Mouse (Mus musculus) liver, embryonic 14.5 days (tissue): ENCODE data around the gene Creg1. TPM values are rescaled to one million over a fixed set of nuclear protein-coding genes. Genes with fewer than 3 reads are reported as not detected.

ENCODE experiments used
- ATAC-seq: fragments of 200-750 bp; cut with Nextera tagmentation; 2 replicates; pipeline ENCODE4 v1.8.0; 2017; ENCODE audit warnings: moderate number of reproducible peaks, mild to moderate bottlenecking, moderate library complexity; ENCODE audit not compliant: insufficient read depth
- DNase-seq, 3 experiments: peaks; one replicate each; pipeline ENCODE4 v3.0.0-alpha.2; 2012 to 2013; ENCODE audit warnings: low read depth in 3 of 3, low spot score in 3 of 3
- H3K27ac ChIP-seq: fragments of 300-500 bp; sonication (generic); 2 replicates; pipeline ENCODE4 v1.5.1; 2014; ENCODE audit warnings: moderate library complexity, mild to moderate bottlenecking, control low read depth, inconsistent platforms
- H3K27me3 ChIP-seq: fragments of 300-500 bp; sonication (generic); 2 replicates; pipeline ENCODE4 v1.6.1; 2014; ENCODE audit warnings: mild to moderate bottlenecking, low read length, moderate library complexity; ENCODE audit not compliant: control insufficient read depth, insufficient read depth
- H3K36me3 ChIP-seq: fragments of 300-500 bp; sonication (generic); replicated peaks from 2 replicates; pipeline ENCODE4 v1.6.1; 2014; ENCODE audit warnings: low read depth; ENCODE audit not compliant: control insufficient read depth, insufficient read depth
- H3K4me1 ChIP-seq, 2 experiments: fragments of 200-500 bp in 1 of 2; fragments of 300-500 bp in 1 of 2; sonication (generic) in 1 of 2; replicated peaks; 2 replicates each; pipeline ENCODE4 v1.6.1; 2012 to 2014; ENCODE audit warnings: antibody characterized with exemption in 1 of 2, inconsistent platforms in 1 of 2, low read length in 1 of 2; ENCODE audit not compliant: control insufficient read depth in 2 of 2, insufficient read depth in 2 of 2
- H3K4me2 ChIP-seq: fragments of 300-500 bp; sonication (generic); 2 replicates; pipeline ENCODE4 v1.6.1; 2014; ENCODE audit warnings: low read depth, mild to moderate bottlenecking, control low read depth, moderate library complexity
- H3K4me3 ChIP-seq, 2 experiments: fragments of 200-500 bp in 1 of 2; fragments of 300-500 bp in 1 of 2; sonication (generic) in 1 of 2; 2 replicates each; pipeline ENCODE4 v1.5.1; 2012 to 2014; ENCODE audit warnings: low read depth in 2 of 2, low read length in 2 of 2, mild to moderate bottlenecking in 2 of 2, control low read depth in 1 of 2, inconsistent platforms in 1 of 2, moderate library complexity in 1 of 2; ENCODE audit not compliant: insufficient read depth in 1 of 2
- H3K9ac ChIP-seq: fragments of 300-500 bp; sonication (generic); replicated peaks from 2 replicates; pipeline ENCODE4 v1.6.1; 2014; ENCODE audit warnings: mild to moderate bottlenecking, control low read depth, moderate library complexity
- H3K9me3 ChIP-seq: fragments of 300-500 bp; sonication (generic); 2 replicates; pipeline ENCODE4 v1.6.1; 2016; ENCODE audit warnings: low read length, mixed read lengths; ENCODE audit not compliant: control insufficient read depth
- CTCF ChIP-seq: IDR thresholded peaks from 2 replicates; pipeline ENCODE4 v1.5.1; 2016; ENCODE audit warnings: antibody characterized with exemption, low read depth, control low read depth
- EP300 ChIP-seq: IDR thresholded peaks from 2 replicates; pipeline ENCODE4 v1.6.1; 2016; ENCODE audit warnings: antibody characterized with exemption, low read depth
- WGBS: fragments of 180-500 bp; shearing (Covaris S2); extraction: QIAGEN DNeasy Blood & Tissue Kit; methylation state at CpG from one replicate; pipeline ENCODE4 v1.1.7; 2014; ENCODE audit not compliant: insufficient replicate concordance; 5-methylcytosine and 5-hydroxymethylcytosine counted together
- polyA plus RNA-seq, 2 experiments: library from polyadenylated mRNA; depleted of rRNA in 1 of 2; stranded (reverse) in 1 of 2; unstranded in 1 of 2; fragments of >200 nt; fragmentation: Nextera tagmentation in 1 of 2; extraction: Ambion mirVana in 1 of 2; gene quantifications; 2 replicates each; pipeline versions ENCODE4 v1.2.1 to v1.2.3; 2012 to 2014

Gene Creg1
- polyA plus RNA-seq (2012; rRNA removed) (81.8 and 106 TPM in 2 replicates), polyA plus RNA-seq (2014; fragmentation: Nextera tagmentation; extraction: Ambion mirVana) (369 and 390 TPM in 2 replicates)

- TF ChIP-seq EP300 (peak; percentile 24; the same call in 1 of the 2 replicates), CTCF (no peak)
- peak within 1 kb of the TSS; percentile 86 to 89 for H3K4me3 ChIP-seq
- under 1% methylated on average over 57 of the region's 57 CpGs for WGBS
- peaks cover 8% of the 10 kb centered on the region; the same call in 1 of the 2 replicates for H3K36me3 ChIP-seq
- H3K27me3 ChIP-seq = no peaks in the 10 kb centered on the region
- H3K4me1 ChIP-seq = peaks cover 14 to 34% of the 10 kb centered on the region in 2 experiments
- peak within 1 kb of the TSS; percentile 80 for H3K9ac ChIP-seq
- H3K9me3 ChIP-seq = no peaks in the 10 kb centered on the region
- peak within 1 kb of the TSS; percentile 92 for H3K4me2 ChIP-seq
- H3K27ac ChIP-seq = peak within 1 kb of the TSS; percentile 97
- DNase-seq (peak; percentile 91 to 95 (median 94)), ATAC-seq (peak; percentile 88)
These were observed at the start of gene Creg1 for GRCm38 (mm10) chr1:165763635-165764372. Gene Creg1, plus strand, starts transcription at chr1:165763746.

DNA sequence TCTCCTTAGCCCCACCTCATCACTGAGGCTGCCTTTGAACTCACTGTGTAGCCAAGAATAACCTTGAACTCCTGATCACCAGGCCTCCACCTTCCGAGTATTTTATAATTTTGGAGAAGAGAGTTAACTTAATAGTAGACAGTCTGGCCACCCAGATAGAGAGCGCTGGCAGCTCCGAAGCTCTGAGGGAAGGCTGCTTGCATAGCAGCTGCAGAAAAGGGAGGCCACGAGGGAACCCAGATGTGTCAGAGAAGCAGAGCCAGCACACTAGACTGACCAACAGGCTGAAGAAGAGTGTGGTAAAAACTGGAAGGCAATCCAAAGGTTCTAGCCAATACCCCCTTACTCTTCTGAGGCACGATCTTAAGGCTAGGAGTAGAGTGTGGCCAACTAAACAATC is 49.7 kb upstream of the Creg1 start:
- TF ChIP-seq CTCF (no peak), EP300 (no peak)
- 63% methylated on average over 5 of the region's 5 CpGs for WGBS
- DNase-seq = no peak

DNA sequence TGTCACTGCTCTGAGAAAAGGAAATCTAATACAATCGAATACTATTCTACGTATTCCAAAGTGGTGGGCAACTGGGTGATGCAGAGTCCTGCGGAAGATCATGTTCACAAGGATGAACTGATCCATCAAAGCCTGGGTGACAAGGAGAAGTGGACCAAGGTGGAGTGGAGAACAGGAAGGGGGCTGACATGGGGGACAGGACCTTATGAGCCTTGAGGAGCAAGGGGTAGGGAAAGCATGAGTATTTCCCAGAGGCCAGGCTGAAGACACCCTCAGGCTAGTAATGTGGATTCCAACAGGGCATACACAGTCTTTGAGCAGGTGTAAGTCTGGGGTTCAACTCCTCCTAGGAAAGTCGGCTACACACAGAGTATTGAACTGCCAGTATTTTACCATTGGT is 47.1 kb upstream of the Creg1 start:
- Histone ChIP-seq H3K27me3 (no peaks in the 10 kb centered on the region), H3K36me3 (no peaks in the 10 kb centered on the region), H3K4me1 (peaks cover 3 to 19% of the 10 kb centered on the region in 2 experiments; a peak in 2 of 4 replicates), H3K9ac (no peak overlapping the region), H3K4me2 (no peak overlapping the region), H3K9me3 (no peaks in the 10 kb centered on the region), H3K4me3 (no peak overlapping the region), H3K27ac (no peak overlapping the region)
- no peak for TF ChIP-seq CTCF
- no peak for TF ChIP-seq EP300
- DNase-seq = no peak
- 64% methylated on average over 4 of the region's 4 CpGs for WGBS
- no peak for ATAC-seq

More for the DNA sequence above, 49.7 kb upstream of the Creg1 start:
- Histone ChIP-seq H3K4me3 (no peak overlapping the region), H3K9ac (no peak overlapping the region), H3K27me3 (no peaks in the 10 kb centered on the region), H3K4me1 (peaks cover 8 to 32% of the 10 kb centered on the region in 2 experiments; a peak in 2 of 4 replicates), H3K36me3 (no peaks in the 10 kb centered on the region), H3K4me2 (no peak overlapping the region), H3K9me3 (no peaks in the 10 kb centered on the region), H3K27ac (no peak overlapping the region)
- ATAC-seq = no peak

GRCm38 (mm10) chr1:165717711-165718542 is 45.6 kb upstream of the Creg1 start:
- H3K4me3 ChIP-seq = no peak overlapping the region
- no peak for DNase-seq

More at GRCm38 (mm10) chr1:165717711-165718542, 45.6 kb upstream of the Creg1 start:
- peak overlapping the region; percentile 41 for H3K4me2 ChIP-seq
- no peak overlapping the region for H3K9ac ChIP-seq
- H3K36me3 ChIP-seq = no peaks in the 10 kb centered on the region
- H3K9me3 ChIP-seq = no peaks in the 10 kb centered on the region
- peak; percentile 58 for ATAC-seq
- H3K4me1 ChIP-seq = peaks cover 3 to 19% of the 10 kb centered on the region in 2 experiments; a peak in 2 of 4 replicates
- H3K27ac ChIP-seq = peak overlapping the region; percentile 11; the same call in 1 of the 2 replicates
- TF ChIP-seq CTCF (no peak), EP300 (no peak)
- WGBS = 17% methylated on average over 11 of the region's 11 CpGs
- H3K27me3 ChIP-seq = no peaks in the 10 kb centered on the region
